Mouse (Mus musculus) heart, postnatal 0 days (tissue): Measurements from ENCODE around the gene Sik3. TPM values are rescaled to one million over a fixed set of nuclear protein-coding genes. Genes with fewer than 3 reads are reported as not detected.

Experiments
- ATAC-seq: fragments of 200-750 bp; cut with Nextera tagmentation; 2 replicates; pipeline ENCODE4 v1.8.0; 2017; ENCODE audit warnings: low read depth, moderate number of reproducible peaks, moderate library complexity; ENCODE audit not compliant: insufficient read depth
- DNase-seq: peaks from one replicate; pipeline ENCODE4 v3.0.0-alpha.2; 2016; ENCODE audit warnings: low spot score
- H3K27ac ChIP-seq: fragments of 300-500 bp; sonication (generic); 2 replicates; pipeline ENCODE4 v1.5.1; 2014; ENCODE audit warnings: low read depth, mild to moderate bottlenecking
- H3K27me3 ChIP-seq: fragments of 300-500 bp; sonication (generic); 2 replicates; pipeline ENCODE4 v1.6.1; 2014; ENCODE audit warnings: low read length, mixed read lengths; ENCODE audit not compliant: control insufficient read depth, insufficient read depth
- H3K36me3 ChIP-seq: fragments of 300-500 bp; sonication (generic); replicated peaks from 2 replicates; pipeline ENCODE4 v1.6.1; 2014; ENCODE audit warnings: low read length, mixed read lengths; ENCODE audit not compliant: control insufficient read depth, insufficient read depth
- H3K4me1 ChIP-seq: fragments of 300-500 bp; sonication (generic); 2 replicates; pipeline ENCODE4 v1.6.1; 2014; ENCODE audit warnings: antibody characterized with exemption; ENCODE audit not compliant: control insufficient read depth, insufficient read depth
- H3K4me2 ChIP-seq: fragments of 300-500 bp; sonication (generic); 2 replicates; pipeline ENCODE4 v1.6.1; 2014; ENCODE audit warnings: low read depth, mild to moderate bottlenecking, low read length, moderate library complexity
- H3K4me3 ChIP-seq: fragments of 300-500 bp; sonication (generic); 2 replicates; pipeline ENCODE4 v1.5.1; 2014; ENCODE audit warnings: low read depth, low read length
- H3K9ac ChIP-seq: fragments of 300-500 bp; sonication (generic); replicated peaks from 2 replicates; pipeline ENCODE4 v1.6.1; 2014; ENCODE audit warnings: low read depth, low read length, mixed read lengths
- H3K9me3 ChIP-seq: fragments of 300-500 bp; sonication (generic); replicated peaks from 2 replicates; pipeline ENCODE4 v1.6.1; 2016; ENCODE audit warnings: low read length; ENCODE audit not compliant: control insufficient read depth
- CTCF ChIP-seq: IDR thresholded peaks from 2 replicates; pipeline ENCODE4 v1.5.1; 2016; ENCODE audit warnings: antibody characterized with exemption, control low read depth, low read depth
- EP300 ChIP-seq: IDR thresholded peaks from 2 replicates; pipeline ENCODE4 v1.6.1; 2016; ENCODE audit warnings: antibody characterized with exemption, low read depth
- WGBS: fragments of 180-500 bp; shearing (Covaris S2); extraction: QIAGEN DNeasy Blood & Tissue Kit; methylation state at CpG from one replicate; pipeline ENCODE4 v1.1.7; 2014; 5-methylcytosine and 5-hydroxymethylcytosine counted together
- polyA plus RNA-seq: library from polyadenylated mRNA; unstranded; fragments of >200 nt; fragmentation: Nextera tagmentation; extraction: Ambion mirVana; gene quantifications from 2 replicates; pipeline ENCODE4 v1.2.1, GENCODE M21; 2015
- total RNA-seq: library from RNA; depleted of rRNA; stranded (reverse); fragments of >200 nt; gene quantifications from 2 replicates; pipeline ENCODE4 v1.2.3, GENCODE M21; 2014; ENCODE audit warnings: low replicate concordance

The Sik3 gene
- total and polyA plus RNA-seq, 2 experiments from 2014 or later: 13.1 to 35.3 TPM

GRCm38 (mm10) chr9:46214276-46214675 is 201.7 kb downstream of the Sik3 start:
- Histone ChIP-seq H3K4me2 (no peak overlapping the region), H3K27ac (no peak overlapping the region), H3K4me3 (no peak overlapping the region), H3K36me3 (peaks cover 55% of the 10 kb centered on the region), H3K9me3 (no peaks in the 10 kb centered on the region), H3K4me1 (peaks cover 15% of the 10 kb centered on the region), H3K9ac (no peak overlapping the region), H3K27me3 (no peaks in the 10 kb centered on the region)
- DNase-seq (no peak), ATAC-seq (no peak)
- TF ChIP-seq EP300 (no peak), CTCF (no peak)
- 78% methylated on average over 4 of the region's 4 CpGs for WGBS

- Histone ChIP-seq H3K9me3 (no peaks in the 10 kb centered on the region), H3K4me2 (no peak overlapping the region), H3K27me3 (no peaks in the 10 kb centered on the region), H3K36me3 (peaks cover 55% of the 10 kb centered on the region), H3K27ac (peak overlapping the region; percentile 4; the same call in 1 of the 2 replicates), H3K4me3 (no peak overlapping the region), H3K9ac (no peak overlapping the region), H3K4me1 (peaks cover 15% of the 10 kb centered on the region)
- 81% methylated on average over 10 of the region's 10 CpGs for WGBS
- no peak for DNase-seq
- TF ChIP-seq EP300 (no peak), CTCF (no peak)
- no peak for ATAC-seq
These were observed 202.3 kb downstream of the Sik3 start for GRCm38 (mm10) chr9:46214946-46215337.

- no peak for TF ChIP-seq CTCF
- no peak for TF ChIP-seq EP300
- H3K9me3 ChIP-seq: no peaks in the 10 kb centered on the region
- 34% methylated on average over 11 of the region's 11 CpGs for WGBS
- DNase-seq (no peak), ATAC-seq (0 out of 2 replicates have a peak, but pooled peaks have one; percentile 31)
- no peaks in the 10 kb centered on the region for H3K27me3 ChIP-seq
- H3K9ac ChIP-seq: no peak overlapping the region
- no peak overlapping the region for H3K4me2 ChIP-seq
- no peak overlapping the region for H3K4me3 ChIP-seq
- H3K4me1 ChIP-seq: peaks cover 15% of the 10 kb centered on the region
- H3K27ac ChIP-seq: peak overlapping the region; percentile 4; the same call in 1 of the 2 replicates
- H3K36me3 ChIP-seq: peaks cover 56% of the 10 kb centered on the region
These were observed 203.0 kb downstream of the Sik3 start for GRCm38 (mm10) chr9:46215338-46216322.

- TF ChIP-seq EP300 (no peak), CTCF (no peak)
- peaks cover 56% of the 10 kb centered on the region for H3K36me3 ChIP-seq
- no peak for ATAC-seq
- 92% methylated on average over 13 of the region's 13 CpGs for WGBS
- H3K4me1 ChIP-seq: peaks cover 15% of the 10 kb centered on the region
- H3K9ac ChIP-seq: no peak overlapping the region
- H3K27me3 ChIP-seq: no peaks in the 10 kb centered on the region
- no peak overlapping the region for H3K4me3 ChIP-seq
- no peak for DNase-seq
- H3K4me2 ChIP-seq: no peak overlapping the region
- H3K9me3 ChIP-seq: no peaks in the 10 kb centered on the region
- H3K27ac ChIP-seq: no peak overlapping the region
These were observed 204.3 kb downstream of the Sik3 start for GRCm38 (mm10) chr9:46216744-46217470.

- DNase-seq (no peak), ATAC-seq (no peak)
- 78% methylated on average over 9 of the region's 9 CpGs for WGBS
- no peak overlapping the region for H3K27ac ChIP-seq
- H3K4me1 ChIP-seq: peaks cover 15% of the 10 kb centered on the region
- H3K36me3 ChIP-seq: peaks cover 56% of the 10 kb centered on the region
- TF ChIP-seq CTCF: no peak
- no peak for TF ChIP-seq EP300
- no peaks in the 10 kb centered on the region for H3K9me3 ChIP-seq
- H3K4me2 ChIP-seq: no peak overlapping the region
- no peaks in the 10 kb centered on the region for H3K27me3 ChIP-seq
- H3K4me3 ChIP-seq: no peak overlapping the region
- H3K9ac ChIP-seq: no peak overlapping the region
These were observed 205.6 kb downstream of the Sik3 start for GRCm38 (mm10) chr9:46218176-46218575.
